Mouse (Mus musculus) CH12.LX (cell line): ENCODE results near the gene Kif18b. TPM values are rescaled to one million over a fixed set of nuclear protein-coding genes. Genes with fewer than 3 reads are reported as not detected.

Experiments
- DNase-seq: peaks from one replicate; pipeline ENCODE4 v3.0.0-alpha.2; 2013; ENCODE audit errors: extremely low read depth
- H3K27ac ChIP-seq: 2 replicates; pipeline ENCODE4 v1.5.1; 2012; ENCODE audit warnings: low read depth, mild to moderate bottlenecking, control low read depth, moderate library complexity; ENCODE audit not compliant: insufficient read depth
- H3K27me3 ChIP-seq: replicated peaks from 2 replicates; pipeline ENCODE3; 2012; ENCODE audit warnings: inconsistent platforms
- H3K36me3 ChIP-seq, 2 experiments: replicated peaks in 1 of 2; 2 replicates each; pipeline versions ENCODE3 to v1.6.1; 2012; ENCODE audit warnings: inconsistent platforms in 1 of 2, low read length in 1 of 2, mild to moderate bottlenecking in 1 of 2, mixed read lengths in 1 of 2, moderate library complexity in 1 of 2; ENCODE audit not compliant: control insufficient read depth in 1 of 2, insufficient read depth in 1 of 2
- H3K4me1 ChIP-seq, 2 experiments: 2 replicates each; pipeline ENCODE4 v1.6.1; 2012; ENCODE audit warnings: inconsistent platforms in 1 of 2, moderate library complexity in 1 of 2; ENCODE audit not compliant: insufficient read depth in 2 of 2, control insufficient read depth in 1 of 2
- H3K4me2 ChIP-seq: 2 replicates; pipeline ENCODE4 v1.6.1; 2012; ENCODE audit warnings: low read depth, mild to moderate bottlenecking, control low read depth; ENCODE audit not compliant: poor library complexity, insufficient read depth, severe bottlenecking
- H3K4me3 ChIP-seq, 3 experiments: fragments of 150-350 bp in 1 of 3; sonication (generic) in 1 of 3; replicated peaks in 1 of 3; 2 replicates each; pipeline versions ENCODE3 to v1.5.1; 2011 to 2012; ENCODE audit warnings: low read depth in 2 of 3, low read length in 2 of 3, mild to moderate bottlenecking in 2 of 3, moderate library complexity in 2 of 3, control low read depth in 1 of 3, improper control_type of control experiment in 1 of 3, inconsistent platforms in 1 of 3, mixed read lengths in 1 of 3; ENCODE audit not compliant: poor library complexity in 1 of 3
- H3K79me2 ChIP-seq: replicated peaks from 2 replicates; pipeline ENCODE4 v1.6.1; 2012; ENCODE audit warnings: mild to moderate bottlenecking, moderate library complexity; ENCODE audit not compliant: control insufficient read depth, poor library complexity, insufficient read depth, severe bottlenecking; ENCODE audit errors: extremely low read depth
- H3K9ac ChIP-seq: 2 replicates; pipeline ENCODE4 v1.6.1; 2012; ENCODE audit warnings: low read depth, mild to moderate bottlenecking, control low read depth, moderate library complexity; ENCODE audit not compliant: insufficient read depth
- H3K9me3 ChIP-seq: replicated peaks from 2 replicates; pipeline ENCODE3; 2012; ENCODE audit warnings: low read length, inconsistent platforms, mixed read lengths
- BHLHE40 ChIP-seq: IDR thresholded peaks from 2 replicates; pipeline ENCODE4 v1.6.1; 2011; ENCODE audit warnings: mild to moderate bottlenecking, low read depth, low read length, improper control_type of control experiment
- CTCF ChIP-seq, 2 experiments: IDR thresholded peaks in 1 of 2; conservative IDR thresholded peaks in 1 of 2; 2 replicates each; pipeline ENCODE4 v1.5.1; 2011 to 2012; ENCODE audit warnings: low read depth in 2 of 2, low read length in 2 of 2, improper control_type of control experiment in 1 of 2, inconsistent platforms in 1 of 2, mild to moderate bottlenecking in 1 of 2, moderate library complexity in 1 of 2
- E2F4 ChIP-seq: IDR thresholded peaks from 2 replicates; pipeline ENCODE4 v1.6.1; 2011; ENCODE audit warnings: low read depth, low read length, improper control_type of control experiment; ENCODE audit not compliant: insufficient replicate concordance
- ELF1 ChIP-seq: IDR thresholded peaks from 2 replicates; pipeline ENCODE4 v1.6.1; 2014; ENCODE audit warnings: low read depth, mild to moderate bottlenecking, inconsistent platforms, low read length, improper control_type of control experiment
- EP300 ChIP-seq: IDR thresholded peaks from 2 replicates; pipeline ENCODE4 v1.6.1; 2011; ENCODE audit warnings: low read length, improper control_type of control experiment
- HCFC1 ChIP-seq: IDR thresholded peaks from 2 replicates; pipeline ENCODE4 v1.6.1; 2012; ENCODE audit warnings: low read depth, mild to moderate bottlenecking, inconsistent platforms, low read length, improper control_type of control experiment
- KAT2A ChIP-seq: IDR thresholded peaks from 2 replicates; pipeline ENCODE4 v1.6.1; 2012; ENCODE audit warnings: low read length, improper control_type of control experiment, inconsistent platforms; ENCODE audit not compliant: insufficient replicate concordance
- MAFK ChIP-seq: IDR thresholded peaks from 2 replicates; pipeline ENCODE4 v1.6.1; 2011; ENCODE audit warnings: low read length, improper control_type of control experiment; ENCODE audit not compliant: insufficient replicate concordance
- POLR2A ChIP-seq: IDR thresholded peaks from 2 replicates; pipeline ENCODE4 v1.6.1; 2011; ENCODE audit warnings: low read depth, mild to moderate bottlenecking, improper control_type of control experiment, low read length
- SIN3A ChIP-seq: IDR thresholded peaks from 2 replicates; pipeline ENCODE4 v1.6.1; 2012; ENCODE audit warnings: low read length, improper control_type of control experiment, inconsistent platforms
- SMC3 ChIP-seq: IDR thresholded peaks from 2 replicates; pipeline ENCODE4 v1.6.1; 2011; ENCODE audit warnings: low read depth, low read length, improper control_type of control experiment
- TCF12 ChIP-seq: IDR thresholded peaks from 2 replicates; pipeline ENCODE4 v1.6.1; 2014; ENCODE audit warnings: low read depth, mild to moderate bottlenecking, inconsistent platforms, low read length, improper control_type of control experiment
- UBTF ChIP-seq: IDR thresholded peaks from 2 replicates; pipeline ENCODE4 v1.6.1; 2012; ENCODE audit warnings: low read depth, mild to moderate bottlenecking, inconsistent platforms, low read length, improper control_type of control experiment, moderate library complexity
- USF2 ChIP-seq: conservative IDR thresholded peaks from 2 replicates; pipeline ENCODE4 v1.6.1; 2011; ENCODE audit warnings: low read depth, low read length, improper control_type of control experiment
- dilution Hi-C: fragments of 300-500 bp; cut with MboI; formaldehyde crosslinking; loops from 2 replicates; pipeline ENCODE4 v1.14.3; 2020; ENCODE audit warnings: low sequenced_read_pairs; ENCODE audit not compliant: extremely low pct_unique_long_range_greater_than_20kb, extremely low pct_ligation_motif_present
- in situ Hi-C: fragments of 300-500 bp; cut with MboI; formaldehyde crosslinking; loops from 3 replicates; pipeline ENCODE4 v1.14.3; 2019; ENCODE audit warnings: low sequenced_read_pairs, low pct_ligation_motif_present, low pct_unique_long_range_greater_than_20kb, mixed read lengths
- polyA plus RNA-seq: library from polyadenylated mRNA; unstranded; fragments of >175 nt; gene quantifications from 2 replicates; pipeline ENCODE4 v1.2.1, GENCODE M21; 2012; ENCODE audit warnings: low read depth; ENCODE audit not compliant: insufficient read length
- total RNA-seq, 2 experiments: library from RNA; depleted of rRNA; stranded (reverse); fragments of 300-350 nt in 1 of 2; fragments of >200 nt in 1 of 2; gene quantifications; 2 replicates each; pipeline ENCODE4 v1.2.3; 2012 to 2014

Gene Kif18b
- total and polyA plus RNA-seq, 3 experiments, result 32.6 to 54.4 (median 54.0) TPM

DNA sequence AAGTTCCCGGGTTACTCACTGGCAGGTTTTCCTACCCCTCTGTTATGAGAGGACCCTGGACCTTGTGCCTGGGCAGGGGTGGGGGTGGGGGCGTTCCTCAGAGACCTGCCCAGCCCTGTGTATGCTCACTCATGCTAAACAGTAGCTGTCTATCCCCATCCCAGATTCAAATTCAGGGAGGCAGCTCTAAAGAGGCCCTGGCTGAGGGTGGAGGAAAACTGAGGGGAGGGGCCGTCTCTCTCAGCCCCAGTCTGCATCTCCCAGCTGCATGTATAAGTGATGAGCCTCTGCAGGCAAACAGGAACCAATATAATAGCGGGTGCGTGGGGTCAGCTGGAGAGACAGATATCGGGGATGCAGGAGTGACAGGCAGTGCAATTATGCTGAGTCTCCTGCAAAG, 28.0 kb upstream of the Kif18b start:
- TF ChIP-seq UBTF, result no peak
- no peak for TF ChIP-seq MAFK
- no peak for TF ChIP-seq ELF1
- TF ChIP-seq E2F4, result no peak
- no peak for TF ChIP-seq SIN3A
- TF ChIP-seq CTCF (conservative IDR thresholded peaks at IDR 0.05 in 1 of 2, IDR thresholded peaks at IDR 0.05 in 1 of 2; ENCODE audit: low read depth in 2 of 2, low read length in 2 of 2), result no peak
- no peak for TF ChIP-seq KAT2A
- TF ChIP-seq BHLHE40, result no peak
- no peak for TF ChIP-seq SMC3
- TF ChIP-seq, all 38 proteins: peak for 0
- no peak overlapping the region for H3K27ac ChIP-seq
- dilution Hi-C loops, result no loop called here
- no peak overlapping the region for H3K4me2 ChIP-seq
- no peaks in the 10 kb centered on the region for H3K9me3 ChIP-seq
- H3K4me1 ChIP-seq, result peaks cover 2 to 7% of the 10 kb centered on the region in 2 experiments; a peak in 2 of 4 replicates
- in situ Hi-C loops, result no loop called here
- DNase-seq, result no peak
- H3K9ac ChIP-seq, result no peak overlapping the region
- no peaks in the 10 kb centered on the region for H3K36me3 ChIP-seq
- H3K4me3 ChIP-seq, result no peak overlapping the region
- peaks cover 94% of the 10 kb centered on the region for H3K27me3 ChIP-seq
- no peaks in the 10 kb centered on the region for H3K79me2 ChIP-seq

- Histone ChIP-seq H3K4me1 (peaks cover 2 to 8% of the 10 kb centered on the region in 2 experiments; a peak in 2 of 4 replicates), H3K27me3 (peaks cover 81% of the 10 kb centered on the region), H3K4me2 (peak overlapping the region; percentile 83), H3K79me2 (no peaks in the 10 kb centered on the region), H3K27ac (no peak overlapping the region), H3K36me3 (no peaks in the 10 kb centered on the region), H3K9ac (peak overlapping the region; percentile 56), H3K9me3 (peaks cover 20% of the 10 kb centered on the region), H3K4me3 (peak overlapping the region; percentile 38 to 73 (median 52))
- DNase-seq, result peak; percentile 49
- dilution Hi-C loops (no loop called here), in situ Hi-C loops (no loop called here)
- TF ChIP-seq EP300, result no peak
- peak; percentile 70; the same call in 1 of the 2 replicates for TF ChIP-seq UBTF
- TF ChIP-seq HCFC1, result no peak
- peak; percentile 55 for TF ChIP-seq POLR2A
- TF ChIP-seq USF2, result no peak
- TF ChIP-seq SMC3, result no peak
- TF ChIP-seq TCF12, result no peak
Measured at GRCm38 (mm10) chr11:102948043-102948961, 23.4 kb upstream of the Kif18b start.
